Mouse (Mus musculus) kidney, embryonic 16.5 days (tissue): ENCODE measurements at regions not wholly inside any gene's neighbourhood (a gene's known extent, or its start where the extent isn't known, plus 50 kb on each side); places are given as distances from the start of the nearest gene placed in this dataset.

ENCODE experiments used
- ATAC-seq: fragments of 200-750 bp; cut with Nextera tagmentation; 2 replicates; pipeline ENCODE4 v1.8.0; 2017; ENCODE audit warnings: moderate TSS enrichment; ENCODE audit not compliant: low FRiP score, low TSS enrichment
- H3K27ac ChIP-seq: fragments of 300-500 bp; sonication (generic); 2 replicates; pipeline ENCODE4 v1.5.1; 2014; ENCODE audit warnings: low read length
- H3K27me3 ChIP-seq: fragments of 300-500 bp; sonication (generic); 2 replicates; pipeline ENCODE4 v1.6.1; 2014; ENCODE audit warnings: low read length, control low read depth, mixed read lengths; ENCODE audit not compliant: insufficient read depth
- H3K36me3 ChIP-seq: fragments of 300-500 bp; sonication (generic); 2 replicates; pipeline ENCODE4 v1.6.1; 2014; ENCODE audit warnings: low read length, control low read depth, mixed read lengths; ENCODE audit not compliant: insufficient read depth
- H3K4me1 ChIP-seq: fragments of 300-500 bp; sonication (generic); 2 replicates; pipeline ENCODE4 v1.6.1; 2014; ENCODE audit warnings: low read length, control low read depth, mixed read lengths; ENCODE audit not compliant: insufficient read depth
- H3K4me2 ChIP-seq: fragments of 300-500 bp; sonication (generic); replicated peaks from 2 replicates; pipeline ENCODE4 v1.6.1; 2014; ENCODE audit warnings: low read depth, low read length
- H3K4me3 ChIP-seq: fragments of 300-500 bp; sonication (generic); 2 replicates; pipeline ENCODE4 v1.5.1; 2014; ENCODE audit warnings: mild to moderate bottlenecking, low read length
- H3K9ac ChIP-seq: fragments of 300-500 bp; sonication (generic); replicated peaks from 2 replicates; pipeline ENCODE4 v1.6.1; 2014; ENCODE audit warnings: low read length
- H3K9me3 ChIP-seq: fragments of 300-500 bp; sonication (generic); 2 replicates; pipeline ENCODE4 v1.6.1; 2016; ENCODE audit warnings: low read length, control low read depth
- WGBS: fragments of 180-500 bp; shearing (Covaris S2); extraction: QIAGEN DNeasy Blood & Tissue Kit; methylation state at CpG from one replicate; pipeline ENCODE4 v1.1.7; 2014; 5-methylcytosine and 5-hydroxymethylcytosine counted together

DNA sequence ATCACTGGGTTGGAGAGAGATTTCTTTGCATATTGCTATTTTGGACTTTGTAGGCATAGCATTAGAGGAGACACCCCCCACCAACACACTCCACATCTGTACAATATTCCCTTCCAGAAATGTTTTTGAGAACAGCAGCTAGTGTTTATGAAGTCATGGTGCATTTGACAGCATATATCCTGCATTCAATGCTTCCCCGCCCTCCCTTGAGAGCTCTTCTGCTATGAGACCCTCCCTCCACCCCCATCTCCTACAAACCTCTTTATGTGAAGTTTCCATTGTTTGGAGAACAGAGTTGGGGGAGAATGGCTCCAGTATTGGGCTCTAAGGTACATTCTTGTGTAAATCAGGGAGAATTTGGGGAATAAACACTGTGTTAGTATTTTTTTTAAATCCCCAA, 252.9 kb upstream of the Auts2 start:
- Histone ChIP-seq H3K4me3 (no peak overlapping the region), H3K27ac (no peak overlapping the region), H3K4me2 (no peak overlapping the region), H3K4me1 (no peaks in the 10 kb centered on the region), H3K9me3 (0 out of 2 replicates have a peak, but pooled peaks cover 3% of the 10 kb centered on the region), H3K9ac (no peak overlapping the region), H3K27me3 (no peaks in the 10 kb centered on the region), H3K36me3 (no peaks in the 10 kb centered on the region)
- 84% methylated on average over 1 of the region's 1 CpGs for WGBS
- no peak for ATAC-seq

DNA sequence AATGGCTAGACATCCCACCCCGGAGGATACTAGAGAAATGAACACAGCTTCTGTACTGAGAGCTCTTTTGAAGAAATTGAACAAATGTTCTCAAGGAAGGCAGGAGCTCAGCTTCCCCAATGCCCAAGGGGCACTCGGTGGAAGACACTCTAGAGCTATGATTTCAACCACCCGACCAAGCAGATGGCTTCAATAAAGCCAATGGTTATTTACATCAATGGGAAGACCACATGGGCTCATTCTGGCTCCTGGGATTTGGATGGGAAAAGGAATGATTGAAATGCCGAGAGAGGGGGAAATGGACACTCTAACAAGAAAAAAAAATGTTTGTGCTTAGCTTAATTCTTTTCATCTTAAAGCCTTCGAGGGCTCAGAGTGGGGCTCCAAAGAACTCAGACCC, 249.3 kb upstream of the Auts2 start:
- H3K4me2 ChIP-seq, result no peak overlapping the region
- ATAC-seq, result no peak
- no peaks in the 10 kb centered on the region for H3K27me3 ChIP-seq
- H3K9me3 ChIP-seq, result no peaks in the 10 kb centered on the region
- H3K9ac ChIP-seq, result no peak overlapping the region
- no peak overlapping the region for H3K27ac ChIP-seq
- no peaks in the 10 kb centered on the region for H3K36me3 ChIP-seq
- 78% methylated on average over 5 of the region's 5 CpGs for whole genome bisulfite sequencing
- no peaks in the 10 kb centered on the region for H3K4me1 ChIP-seq
- H3K4me3 ChIP-seq, result no peak overlapping the region

DNA sequence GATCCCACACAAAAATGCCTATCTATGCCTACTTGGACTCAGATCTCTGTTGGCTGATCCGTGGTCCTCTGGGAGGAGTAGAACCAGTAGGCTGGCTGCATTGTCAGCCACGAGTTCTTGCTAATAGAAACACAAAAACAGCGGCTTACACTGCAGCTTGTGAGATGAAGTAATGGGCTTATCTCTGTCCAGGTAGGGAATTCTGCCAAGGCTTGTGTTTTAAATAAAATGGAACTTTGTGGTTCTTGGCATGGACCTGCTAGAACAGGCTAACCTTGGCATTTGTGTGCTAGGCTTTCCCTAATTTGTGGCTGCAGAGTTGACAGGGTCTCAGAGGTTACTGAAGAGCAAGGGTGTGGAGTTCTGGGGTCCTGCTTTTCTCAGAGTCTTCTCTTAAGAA, 242.1 kb upstream of the Auts2 start:
- H3K27ac ChIP-seq, result no peak overlapping the region
- ATAC-seq, result no peak
- WGBS, result 68% methylated on average over 3 of the region's 3 CpGs
- no peaks in the 10 kb centered on the region for H3K4me1 ChIP-seq
- no peak overlapping the region for H3K9ac ChIP-seq
- no peaks in the 10 kb centered on the region for H3K27me3 ChIP-seq
- no peak overlapping the region for H3K4me3 ChIP-seq
- H3K9me3 ChIP-seq, result no peaks in the 10 kb centered on the region
- H3K36me3 ChIP-seq, result no peaks in the 10 kb centered on the region
- no peak overlapping the region for H3K4me2 ChIP-seq

DNA sequence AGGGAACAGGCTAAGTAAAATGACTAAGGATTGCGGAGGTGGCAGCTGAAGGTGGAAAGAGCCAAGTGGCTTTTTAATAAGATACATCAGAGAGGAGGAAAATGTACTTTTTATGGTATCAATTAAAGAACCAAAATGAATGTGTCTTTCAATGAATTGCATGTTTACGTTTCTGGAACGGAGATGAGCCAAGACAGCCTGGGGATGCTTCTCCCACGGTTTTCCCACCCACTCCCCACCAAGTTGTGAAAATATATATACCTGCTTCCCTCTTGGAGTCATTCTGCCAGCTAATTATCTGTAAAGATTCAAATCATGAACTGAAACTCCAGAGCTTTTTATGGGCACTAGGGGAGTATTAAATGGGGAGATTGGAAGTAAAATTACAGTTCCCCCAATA, 241.6 kb upstream of the Auts2 start:
- H3K27me3 ChIP-seq, result no peaks in the 10 kb centered on the region
- 46% methylated on average over 4 of the region's 4 CpGs for WGBS
- no peak overlapping the region for H3K9ac ChIP-seq
- no peak overlapping the region for H3K4me2 ChIP-seq
- H3K27ac ChIP-seq, result no peak overlapping the region
- no peak for ATAC-seq
- no peak overlapping the region for H3K4me3 ChIP-seq
- H3K36me3 ChIP-seq, result no peaks in the 10 kb centered on the region
- H3K9me3 ChIP-seq, result no peaks in the 10 kb centered on the region; the same call in 1 of the 2 replicates
- H3K4me1 ChIP-seq, result no peaks in the 10 kb centered on the region

DNA sequence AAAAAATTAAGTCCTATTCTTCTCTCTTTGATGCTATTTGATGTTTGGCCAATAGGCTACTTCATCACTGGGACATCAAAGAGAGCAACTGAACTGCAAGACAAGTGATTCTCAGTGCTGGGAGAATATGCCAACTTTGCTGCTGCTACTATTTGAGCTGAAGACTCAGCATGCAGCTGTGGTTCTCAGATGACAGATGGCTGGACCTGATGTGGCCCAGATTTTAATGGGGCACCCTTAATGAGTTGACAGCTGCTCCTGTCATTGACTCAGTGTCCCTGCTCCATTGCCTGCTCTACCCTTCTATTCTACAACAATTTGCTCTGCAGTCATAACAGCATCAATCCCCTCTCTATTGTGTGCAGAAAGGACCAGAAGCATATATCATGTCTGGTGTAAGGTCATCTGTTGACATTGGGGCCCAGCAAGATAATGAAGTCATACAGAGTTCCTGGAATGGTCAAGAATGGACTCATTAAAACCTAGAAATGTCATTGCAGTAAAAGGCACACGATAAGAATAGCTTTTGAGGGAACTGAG, 231.1 kb upstream of the Auts2 start:
- Histone ChIP-seq H3K4me2 (no peak overlapping the region), H3K27me3 (no peaks in the 10 kb centered on the region), H3K9ac (no peak overlapping the region), H3K4me3 (no peak overlapping the region), H3K27ac (no peak overlapping the region), H3K9me3 (no peaks in the 10 kb centered on the region), H3K4me1 (no peaks in the 10 kb centered on the region), H3K36me3 (no peaks in the 10 kb centered on the region)
- WGBS, result 69% methylated on average over 1 of the region's 1 CpGs
- ATAC-seq, result no peak

DNA sequence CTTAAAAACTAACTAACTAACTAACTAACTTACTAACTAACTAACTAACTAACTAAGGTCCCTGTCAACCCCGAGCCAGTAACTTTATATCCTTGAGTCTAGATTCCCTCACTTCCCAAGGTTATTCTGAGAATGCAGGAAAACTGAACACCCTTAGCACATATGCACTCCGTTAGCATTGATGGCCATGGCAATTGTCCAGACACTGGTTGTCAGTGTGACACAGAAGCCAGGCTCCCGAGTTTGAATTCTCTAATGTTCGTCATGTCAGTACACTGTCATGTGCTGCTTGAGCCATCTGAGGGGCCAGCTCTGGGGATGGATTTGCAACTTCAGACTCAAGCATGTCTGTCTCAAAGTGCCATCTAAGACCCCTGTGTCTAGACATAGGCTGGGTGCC, 217.3 kb upstream of the Auts2 start:
- no peak overlapping the region for H3K4me2 ChIP-seq
- H3K4me3 ChIP-seq, result no peak overlapping the region
- 56% methylated on average over 4 of the region's 4 CpGs for WGBS
- no peaks in the 10 kb centered on the region for H3K9me3 ChIP-seq
- H3K27me3 ChIP-seq, result no peaks in the 10 kb centered on the region
- H3K36me3 ChIP-seq, result no peaks in the 10 kb centered on the region
- H3K4me1 ChIP-seq, result no peaks in the 10 kb centered on the region
- ATAC-seq, result no peak
- H3K9ac ChIP-seq, result no peak overlapping the region
- no peak overlapping the region for H3K27ac ChIP-seq

DNA sequence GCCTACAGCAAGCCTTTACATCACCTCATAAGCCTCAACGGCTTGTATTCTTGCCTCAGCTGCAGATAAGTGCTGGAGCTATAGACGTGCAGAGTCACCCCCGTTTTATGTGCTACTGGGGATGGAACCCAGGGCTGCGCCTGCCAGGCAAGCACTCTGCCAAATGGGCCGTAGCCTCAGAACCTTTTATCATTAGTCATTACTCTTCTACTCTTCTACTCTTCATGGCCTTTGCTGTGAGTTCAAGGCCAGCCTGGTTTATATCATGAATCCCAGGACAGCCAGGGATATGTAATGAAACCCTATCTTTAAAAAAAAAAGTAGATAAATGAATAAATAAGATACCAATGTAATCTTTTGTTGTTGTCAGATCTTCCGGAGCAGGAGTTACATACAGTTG, 216.6 kb upstream of the Auts2 start:
- 69% methylated on average over 6 of the region's 6 CpGs for WGBS
- Histone ChIP-seq H3K27me3 (no peaks in the 10 kb centered on the region), H3K9me3 (no peaks in the 10 kb centered on the region), H3K27ac (no peak overlapping the region), H3K36me3 (no peaks in the 10 kb centered on the region), H3K4me1 (no peaks in the 10 kb centered on the region), H3K4me3 (no peak overlapping the region), H3K4me2 (no peak overlapping the region), H3K9ac (no peak overlapping the region)
- ATAC-seq, result no peak

DNA sequence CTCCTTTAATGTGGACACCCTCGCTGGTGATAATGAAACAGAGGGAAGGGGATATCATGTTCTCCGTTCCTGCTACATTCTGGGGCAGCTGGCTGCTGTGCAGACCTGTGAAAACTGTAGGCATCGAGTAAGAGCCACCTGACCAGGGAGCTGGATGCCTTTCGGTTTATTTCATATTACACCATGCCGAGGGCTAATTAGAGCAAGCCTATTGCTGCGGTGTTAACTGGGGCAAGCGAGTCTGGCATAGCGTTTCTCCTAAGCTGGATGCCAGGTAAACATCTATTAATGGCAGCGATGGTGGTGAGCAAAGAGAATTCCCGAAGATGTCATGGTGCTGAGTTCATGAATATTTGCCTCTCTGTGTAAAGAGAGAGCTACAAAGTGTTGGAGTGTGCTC, 215.8 kb upstream of the Auts2 start:
- no peak overlapping the region for H3K27ac ChIP-seq
- WGBS, result 62% methylated on average over 10 of the region's 10 CpGs
- no peak overlapping the region for H3K9ac ChIP-seq
- no peak overlapping the region for H3K4me2 ChIP-seq
- H3K36me3 ChIP-seq, result no peaks in the 10 kb centered on the region
- ATAC-seq, result no peak
- no peaks in the 10 kb centered on the region for H3K4me1 ChIP-seq
- H3K27me3 ChIP-seq, result no peaks in the 10 kb centered on the region
- no peak overlapping the region for H3K4me3 ChIP-seq
- H3K9me3 ChIP-seq, result no peaks in the 10 kb centered on the region

DNA sequence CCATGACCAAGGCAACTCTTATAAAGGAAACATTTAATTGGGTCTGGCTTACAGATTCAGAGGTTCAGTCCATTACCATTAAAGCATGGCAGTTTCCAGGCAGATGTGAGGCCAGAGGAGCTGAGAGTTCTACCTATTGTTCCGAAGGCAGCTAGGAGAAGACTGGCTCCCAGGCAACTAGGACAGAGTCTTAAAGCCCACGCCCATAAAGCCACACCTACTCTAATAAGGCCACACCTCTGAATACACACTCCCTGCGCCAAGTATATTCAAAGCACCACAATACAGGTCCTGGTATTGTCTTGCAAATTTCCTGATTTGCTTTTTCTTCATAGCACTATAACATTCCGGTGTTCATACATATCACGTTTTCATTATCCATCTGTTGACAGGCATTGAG, 194.8 kb upstream of the Auts2 start:
- ATAC-seq, result no peak
- no peaks in the 10 kb centered on the region for H3K4me1 ChIP-seq
- no peak overlapping the region for H3K9ac ChIP-seq
- no peaks in the 10 kb centered on the region for H3K9me3 ChIP-seq
- no peaks in the 10 kb centered on the region for H3K27me3 ChIP-seq
- H3K27ac ChIP-seq, result no peak overlapping the region
- H3K4me3 ChIP-seq, result no peak overlapping the region
- no peak overlapping the region for H3K4me2 ChIP-seq
- no peaks in the 10 kb centered on the region for H3K36me3 ChIP-seq
- WGBS, result 86% methylated on average over 5 of the region's 5 CpGs

DNA sequence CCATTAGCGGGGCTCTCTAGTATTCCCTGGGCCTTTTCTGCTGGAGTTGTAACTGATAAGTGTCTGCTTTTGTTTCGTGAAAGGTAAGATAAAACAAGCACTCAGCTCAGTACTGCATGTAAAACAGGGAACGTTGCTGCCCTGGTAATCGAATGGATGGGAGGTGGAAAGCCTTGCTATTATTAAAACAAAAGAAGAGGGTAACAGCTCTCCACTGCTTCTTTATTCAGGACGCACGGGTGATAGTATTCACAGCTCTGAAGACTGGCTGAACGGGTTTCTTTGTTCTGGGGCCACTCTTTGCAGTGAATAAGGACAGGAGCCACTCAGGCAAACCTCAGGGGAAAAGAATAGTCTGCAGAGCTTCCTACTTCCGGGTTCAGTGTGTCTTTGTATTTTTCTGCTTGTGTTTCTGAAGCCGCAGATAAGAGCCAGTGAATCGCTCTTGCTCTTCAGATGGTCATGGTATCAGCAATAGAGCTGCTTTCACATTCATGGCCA, 185.6 kb upstream of the Auts2 start:
- no peak overlapping the region for H3K4me3 ChIP-seq
- WGBS, result 48% methylated on average over 10 of the region's 10 CpGs
- H3K4me1 ChIP-seq, result no peaks in the 10 kb centered on the region
- no peak overlapping the region for H3K9ac ChIP-seq
- ATAC-seq, result no peak
- H3K27me3 ChIP-seq, result no peaks in the 10 kb centered on the region
- H3K27ac ChIP-seq, result no peak overlapping the region
- H3K4me2 ChIP-seq, result no peak overlapping the region
- no peaks in the 10 kb centered on the region for H3K9me3 ChIP-seq
- H3K36me3 ChIP-seq, result no peaks in the 10 kb centered on the region
